Mouse (Mus musculus) T-helper 17 cell (primary cell): ENCODE results near the gene Uqcrc2.

ENCODE experiments used
- in situ Hi-C, 2 experiments: fragments of 300-600 bp; cut with MboI, MseI; formaldehyde crosslinking; loops; 1 replicate in 1 of 2; 2 replicates in 1 of 2; pipeline ENCODE4 v1.15.1; 2025; ENCODE audit warnings: high pct_unique_total_duplicates in 2 of 2

Gene Uqcrc2

GRCm38 (mm10) chr7:120682002-120682401 is 47.0 kb downstream of the Uqcrc2 start:
- in situ Hi-C loops, result loop anchor here in 1 of 2 experiments (25.0 kb wide), 1 partner anchor 1405 kb away; no protein-coding TSS in a partner anchor

- in situ Hi-C loops, result loop anchor here in 1 of 2 experiments (25.0 kb wide), 1 partner anchor 1403 kb away; no protein-coding TSS in a partner anchor
These were observed 49.8 kb downstream of the Uqcrc2 start for GRCm38 (mm10) chr7:120684731-120685161.

DNA sequence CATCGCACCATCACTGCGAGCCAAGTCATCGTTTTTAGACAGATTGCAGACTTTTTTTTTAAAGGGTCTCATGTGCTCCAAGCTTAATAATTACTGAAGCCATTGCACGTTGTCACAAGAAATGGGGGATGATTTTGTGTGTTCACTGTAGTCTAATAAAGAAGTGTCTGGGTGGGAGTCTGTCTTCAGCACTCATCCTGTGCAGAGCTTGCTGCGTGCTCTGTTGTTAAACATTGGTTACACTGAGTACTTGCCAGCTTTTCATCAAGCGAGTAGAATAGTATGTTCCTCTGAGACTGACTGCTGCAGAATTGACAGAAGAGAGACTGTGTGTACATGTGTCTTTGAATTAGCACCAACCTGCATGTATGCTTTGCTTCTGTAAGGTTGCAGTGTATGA is 50.3 kb downstream of the Uqcrc2 start:
- in situ Hi-C loops, result loop anchor here in 1 of 2 experiments (25.0 kb wide), 1 partner anchor 1402 kb away; no protein-coding TSS in a partner anchor

GRCm38 (mm10) chr7:120690634-120691033 is 55.7 kb downstream of the Uqcrc2 start:
- in situ Hi-C loops, result loop anchor here in 1 of 2 experiments (25.0 kb wide), 1 partner anchor 1397 kb away; no protein-coding TSS in a partner anchor

DNA sequence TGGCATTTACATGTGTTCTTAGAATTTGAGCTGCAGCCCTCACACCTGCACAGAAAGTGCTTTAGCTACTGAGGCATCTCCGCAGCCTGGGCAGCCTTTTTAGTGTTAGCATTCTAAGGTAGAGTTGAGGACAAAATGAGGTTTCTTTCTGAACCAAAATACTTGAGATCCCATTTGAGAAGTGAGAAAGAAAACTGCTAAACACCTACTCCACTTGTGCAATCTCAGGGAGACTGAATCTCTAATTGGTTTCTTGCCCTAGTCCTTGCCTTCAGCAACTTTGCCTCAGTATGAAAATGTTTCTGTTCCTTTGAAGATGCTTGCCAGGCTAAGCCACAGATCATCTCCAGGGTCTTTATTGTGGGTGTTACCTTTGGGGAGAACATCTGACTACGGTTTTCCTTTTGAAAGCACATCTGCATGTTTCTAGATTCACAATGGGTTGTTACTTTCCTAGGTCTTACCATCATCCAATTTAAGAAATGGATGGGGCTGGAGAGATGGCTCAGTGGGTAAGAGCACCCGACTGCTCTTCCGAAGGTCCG is 58.9 kb downstream of the Uqcrc2 start:
- in situ Hi-C loops, result loop anchor here in 1 of 2 experiments (25.0 kb wide), 1 partner anchor 1393 kb away; no protein-coding TSS in a partner anchor

- in situ Hi-C loops, result loop anchor here in 1 of 2 experiments (25.0 kb wide), 1 partner anchor 1392 kb away; no protein-coding TSS in a partner anchor
These were observed 60.2 kb downstream of the Uqcrc2 start for GRCm38 (mm10) chr7:120695196-120695595.

DNA sequence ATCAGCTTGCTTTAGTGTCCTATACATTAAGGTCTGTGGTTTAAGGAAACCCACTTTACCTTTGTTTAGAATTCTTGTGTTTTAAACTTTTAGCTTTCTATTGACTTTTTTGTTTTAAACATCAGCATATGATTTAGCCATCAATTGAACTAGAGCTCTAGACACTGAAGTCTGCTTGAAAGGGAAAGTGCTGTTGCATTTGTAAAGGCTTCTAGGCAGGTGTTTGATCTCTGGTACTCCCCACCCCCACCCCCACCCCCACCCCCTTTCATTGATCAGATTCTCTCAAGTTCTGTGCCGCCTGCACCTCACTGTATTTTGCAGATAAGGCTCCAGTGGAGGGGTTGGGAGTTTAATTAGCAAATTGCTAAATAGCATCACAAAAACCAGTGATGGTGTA is 60.7 kb downstream of the Uqcrc2 start:
- in situ Hi-C loops, result loop anchor here in 1 of 2 experiments (25.0 kb wide), 1 partner anchor 1392 kb away; no protein-coding TSS in a partner anchor

DNA sequence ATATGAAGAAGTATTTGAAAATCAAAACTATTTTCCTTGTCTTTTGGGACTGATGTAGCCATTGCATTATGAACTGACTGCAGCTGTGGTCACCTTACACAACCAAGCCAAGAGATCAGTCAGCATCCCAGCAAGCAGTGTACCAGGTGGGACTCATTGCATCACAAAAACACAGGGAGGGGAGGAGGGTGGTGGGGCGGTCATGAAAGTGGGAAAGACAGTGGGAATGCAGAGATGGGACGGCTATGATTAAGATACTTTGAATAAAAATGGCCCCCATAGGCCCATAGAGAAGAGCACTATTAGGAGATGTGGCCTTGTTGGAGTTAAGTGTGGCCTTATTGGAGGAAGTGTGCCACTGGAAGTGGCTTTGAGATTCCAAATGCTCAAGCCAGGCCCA is 61.4 kb downstream of the Uqcrc2 start:
- in situ Hi-C loops, result loop anchor here in 1 of 2 experiments (25.0 kb wide), 1 partner anchor 1391 kb away; no protein-coding TSS in a partner anchor

DNA sequence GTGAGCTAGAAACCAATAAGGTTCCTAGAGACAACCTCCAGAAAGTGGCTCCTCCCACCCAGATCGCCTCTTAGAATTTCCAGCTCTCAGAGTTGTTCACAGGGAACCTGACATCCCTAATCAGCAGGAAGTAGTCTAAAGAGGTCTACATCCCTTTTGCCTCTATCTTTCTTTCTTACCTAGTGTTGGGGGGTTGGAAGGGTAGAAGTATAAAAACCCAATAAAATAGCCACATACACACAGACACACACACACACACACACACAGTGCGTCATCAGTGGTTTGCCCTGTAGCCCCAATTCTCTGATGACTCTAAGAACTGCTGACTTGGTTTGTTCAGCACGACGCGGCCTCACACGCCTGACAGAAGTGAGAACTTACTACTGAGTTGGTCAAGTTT is 64.6 kb downstream of the Uqcrc2 start:
- in situ Hi-C loops, result loop anchor here in 1 of 2 experiments (25.0 kb wide), 1 partner anchor 1388 kb away; no protein-coding TSS in a partner anchor

DNA sequence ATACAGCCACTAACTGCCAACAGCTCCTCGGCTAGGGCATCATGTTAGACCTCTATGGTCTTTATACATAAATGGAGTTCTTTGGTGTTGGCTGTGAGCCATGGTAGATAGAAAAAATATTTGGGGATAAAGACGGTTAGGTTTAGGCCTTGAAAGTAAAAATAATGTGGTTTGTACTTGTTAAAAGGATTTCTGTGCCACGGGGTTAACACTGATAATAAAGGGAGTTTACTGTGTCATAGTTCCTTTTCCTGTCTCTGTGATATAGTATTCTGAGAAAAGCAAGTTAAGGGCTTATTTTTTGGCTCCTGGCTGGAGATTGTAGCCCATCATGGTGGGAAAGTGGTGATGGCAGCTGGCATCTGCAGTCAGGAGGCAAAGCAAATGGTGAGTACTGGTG is 68.9 kb downstream of the Uqcrc2 start:
- in situ Hi-C loops, result no loop called here
